Mouse (Mus musculus) B cell, adult 62 days (primary cell): ENCODE measurements around the gene Gm14409. TPM values are rescaled to one million over a fixed set of nuclear protein-coding genes. Genes with fewer than 3 reads are reported as not detected.

Source experiments
- total RNA-seq: library from RNA; stranded (reverse); gene quantifications from 4 replicates; pipeline ENCODE4 v1.2.4, GENCODE M21; 2023

Gene Gm14409
- total RNA-seq = 0.60 TPM in 1 of 4 replicates, not detected in the others

GRCm38 (mm10) chr2:177266936-177267335 is at the start of gene Gm14409:
TSS of gene Gm14409 (minus strand) at chr2:177267036.

Other genes starting within 250 kb of the Gm14409 start
- gene Gm14401, start 192.7 kb downstream of the Gm14409 start, total RNA-seq = 0.63 TPM in 1 of 4 replicates, not detected in the others
- gene Gm14410, start 60.6 kb downstream of the Gm14409 start, total RNA-seq = 3.1 to 7.6 TPM (median 5.0 TPM) in 4 replicates
- 0.36 TPM in 1 of 4 replicates, not detected in the others for gene Gm14412, start 57.3 kb upstream of the Gm14409 start, total RNA-seq
- gene Gm14418, start 131.3 kb upstream of the Gm14409 start, total RNA-seq = 0.69 to 4.7 TPM (median 0.98 TPM) in 4 replicates
- 0.60 to 3.3 TPM (median 1.6 TPM) in 4 replicates for gene Zfp970, start 197.7 kb upstream of the Gm14409 start, total RNA-seq
- 2.7 to 6.0 TPM (median 4.1 TPM) in 4 replicates for gene Gm14403, start 231.2 kb upstream of the Gm14409 start, total RNA-seq